Mouse (Mus musculus) bone marrow, adult 2 months (tissue): ENCODE data around the gene Atxn1. TPM values are rescaled to one million over a fixed set of nuclear protein-coding genes. Genes with fewer than 3 reads are reported as not detected.

Experiments used
- H3K27ac ChIP-seq: fragments of 200-500 bp; 2 replicates; pipeline ENCODE4 v1.5.1; 2012; ENCODE audit warnings: low read depth, mild to moderate bottlenecking, control low read depth, inconsistent platforms, low read length; ENCODE audit not compliant: control insufficient read depth, poor library complexity, insufficient read depth
- H3K4me1 ChIP-seq: fragments of 200-500 bp; 2 replicates; pipeline ENCODE4 v1.6.1; 2011; ENCODE audit warnings: low read length; ENCODE audit not compliant: control insufficient read depth, insufficient read depth
- H3K4me3 ChIP-seq: fragments of 200-500 bp; replicated peaks from 2 replicates; pipeline ENCODE3; 2011; ENCODE audit warnings: mild to moderate bottlenecking, low read depth, low read length, control low read depth; ENCODE audit not compliant: control insufficient read depth
- CTCF ChIP-seq: fragments of 200-500 bp; IDR thresholded peaks from 2 replicates; pipeline ENCODE4 v1.5.1; 2011; ENCODE audit warnings: low read length, control low read depth; ENCODE audit not compliant: control insufficient read depth, insufficient read depth
- POLR2A ChIP-seq: fragments of 200-500 bp; IDR thresholded peaks from 2 replicates; pipeline ENCODE4 v1.6.1; 2011; ENCODE audit warnings: low read depth, mild to moderate bottlenecking, control low read depth, low read length, borderline replicate concordance; ENCODE audit not compliant: control insufficient read depth
- WGBS: fragments of 180-500 bp; shearing (Covaris S2); methylation state at CpG from one replicate; pipeline ENCODE4 v1.1.7; 2018; 5-methylcytosine and 5-hydroxymethylcytosine counted together
- polyA plus RNA-seq: library from polyadenylated mRNA; stranded (reverse); fragments of >200 nt; gene quantifications from 2 replicates; pipeline ENCODE4 v1.2.4, GENCODE M21; 2011; ENCODE audit warnings: low replicate concordance; ENCODE audit not compliant: missing spikeins, insufficient read depth, insufficient read length

Atxn1 gene
- polyA plus RNA-seq, 1 experiment, result 5.8 TPM

- Histone ChIP-seq H3K27ac (no peak overlapping the region), H3K4me1 (no peaks in the 10 kb centered on the region), H3K4me3 (no peak overlapping the region)
- no peak for TF ChIP-seq POLR2A
- no peak for TF ChIP-seq CTCF
- 75% methylated on average over 5 of the region's 5 CpGs for WGBS
Measured at GRCm38 (mm10) chr13:45990486-45990885, 25.7 kb upstream of the Atxn1 start.

DNA sequence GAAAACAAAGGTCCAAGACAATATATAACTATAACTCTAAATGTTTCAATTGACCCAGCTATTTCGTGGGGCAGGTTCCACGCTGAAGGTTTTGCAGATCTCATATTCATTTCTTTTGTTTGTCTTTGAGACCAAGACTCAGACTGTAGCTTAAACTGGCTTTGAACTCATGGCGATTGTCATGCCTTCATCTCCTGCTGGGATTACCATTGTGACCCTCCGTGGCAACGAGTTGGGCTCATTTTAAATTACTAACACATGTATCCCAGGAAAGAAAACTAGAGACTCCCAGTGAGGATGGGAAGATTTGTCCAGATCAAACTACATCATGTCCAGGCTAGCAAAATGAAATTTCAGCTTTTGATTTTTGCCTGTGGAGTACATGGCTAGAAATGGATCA lies 14.4 kb upstream of the Atxn1 start:
- H3K4me1 ChIP-seq, result no peaks in the 10 kb centered on the region; the same call in 1 of the 2 replicates
- WGBS, result 84% methylated on average over 5 of the region's 5 CpGs
- no peak overlapping the region for H3K27ac ChIP-seq
- TF ChIP-seq CTCF (no peak), POLR2A (no peak)
- H3K4me3 ChIP-seq, result no peak overlapping the region

DNA sequence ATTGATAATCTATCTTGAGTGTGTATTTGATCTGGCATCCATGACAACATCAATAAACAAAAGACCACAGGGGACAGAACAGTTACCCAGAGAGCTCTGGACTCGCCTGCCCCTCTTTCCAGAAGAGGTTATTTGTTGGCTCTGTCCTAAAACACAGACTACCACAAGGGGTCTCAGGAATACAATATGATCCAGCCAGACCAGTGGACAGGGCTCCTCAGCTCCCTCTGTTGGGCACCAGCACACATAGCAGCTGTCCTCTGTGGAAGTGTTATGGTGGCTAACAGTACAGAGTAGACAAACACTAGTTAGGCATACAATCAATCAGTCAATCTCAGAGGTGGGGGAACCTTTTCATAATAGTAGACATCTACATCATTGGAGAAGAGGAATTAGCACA lies 12.1 kb upstream of the Atxn1 start:
- no peak for TF ChIP-seq POLR2A
- peak; percentile 86 for TF ChIP-seq CTCF
- Histone ChIP-seq H3K4me3 (no peak overlapping the region), H3K4me1 (no peaks in the 10 kb centered on the region; the same call in 1 of the 2 replicates), H3K27ac (no peak overlapping the region)
- 18% methylated on average over 1 of the region's 1 CpGs for WGBS

DNA sequence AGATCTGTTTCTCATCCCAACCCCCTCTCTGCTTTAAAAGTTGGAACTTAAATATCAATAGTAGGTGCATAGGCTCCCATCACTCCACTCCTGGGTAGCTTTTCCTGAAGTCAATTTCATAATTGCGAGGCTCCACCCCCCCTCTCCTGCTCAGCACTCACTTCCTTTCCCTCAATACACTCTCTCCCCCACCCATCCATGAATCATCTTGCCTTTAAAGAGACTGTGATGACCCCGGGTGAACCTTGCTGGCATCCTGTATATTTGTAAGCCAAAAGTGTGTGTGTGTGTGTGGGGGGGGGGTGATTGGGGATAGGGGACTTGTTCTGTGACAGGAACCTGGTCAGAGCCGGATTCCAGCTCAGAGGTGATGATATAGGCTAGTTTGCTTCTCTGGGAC lies 9.8 kb upstream of the Atxn1 start:
- H3K4me1 ChIP-seq, result no peaks in the 10 kb centered on the region; the same call in 1 of the 2 replicates
- no peak overlapping the region for H3K4me3 ChIP-seq
- H3K27ac ChIP-seq, result no peak overlapping the region
- TF ChIP-seq POLR2A (no peak), CTCF (no peak)
- 9% methylated on average over 3 of the region's 3 CpGs for WGBS

- H3K4me1 ChIP-seq, result no peaks in the 10 kb centered on the region; the same call in 1 of the 2 replicates
- H3K27ac ChIP-seq, result no peak overlapping the region
- no peak overlapping the region for H3K4me3 ChIP-seq
- WGBS, result 40% methylated on average over 7 of the region's 7 CpGs
- TF ChIP-seq CTCF (no peak), POLR2A (no peak)
Measured at GRCm38 (mm10) chr13:45973972-45974490, 9.2 kb upstream of the Atxn1 start.

DNA sequence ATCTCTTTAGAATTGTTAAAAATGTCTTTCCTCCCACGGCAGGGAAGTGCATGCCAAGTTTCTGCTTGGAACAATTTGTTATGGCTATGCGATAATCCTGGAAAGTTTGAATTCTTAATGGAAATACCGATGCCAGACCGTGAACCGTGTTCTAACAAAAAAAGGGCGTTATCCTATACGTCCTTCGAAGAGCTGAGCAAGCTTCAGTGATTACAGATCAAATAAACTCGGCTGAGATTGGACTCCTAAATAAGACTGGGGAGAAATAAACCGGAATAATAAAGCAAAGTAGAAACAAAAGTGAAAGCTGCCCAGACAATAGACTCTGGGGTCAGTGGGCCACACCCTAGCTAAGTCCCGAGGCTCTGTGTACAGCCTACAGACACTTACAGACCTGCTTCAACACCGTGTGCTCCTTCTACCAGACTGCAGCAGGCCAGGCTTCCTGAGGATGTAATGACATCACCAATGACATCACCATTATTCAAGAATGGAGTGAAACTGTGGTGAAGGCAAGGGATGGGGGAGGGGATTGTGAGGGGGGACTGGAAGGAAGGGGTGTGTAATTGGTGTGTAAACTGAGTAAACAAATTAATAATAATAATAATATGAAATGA lies 6.2 kb upstream of the Atxn1 start:
- TF ChIP-seq CTCF (no peak), POLR2A (no peak)
- no peak overlapping the region for H3K4me3 ChIP-seq
- no peak overlapping the region for H3K27ac ChIP-seq
- WGBS, result 59% methylated on average over 12 of the region's 12 CpGs
- no peaks in the 10 kb centered on the region for H3K4me1 ChIP-seq

DNA sequence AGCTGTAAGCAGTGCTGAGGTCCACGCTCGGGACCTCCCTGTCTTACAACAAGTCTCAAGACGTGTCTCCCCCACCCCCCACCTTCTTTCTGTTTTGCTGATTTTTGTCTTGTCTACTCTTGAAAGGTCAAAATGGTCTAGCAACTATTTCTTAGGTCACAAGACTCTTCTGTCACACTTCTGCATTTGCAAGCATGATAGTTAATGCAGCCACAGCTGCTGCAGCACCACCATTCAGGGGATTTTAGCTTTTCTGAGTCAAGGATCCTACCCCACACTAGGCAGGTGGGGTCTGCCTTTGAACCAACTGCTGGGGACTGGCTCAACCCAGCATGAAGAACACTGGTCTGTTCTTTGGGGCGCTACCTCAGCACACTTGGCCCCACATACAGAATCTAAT lies 3.4 kb upstream of the Atxn1 start:
- no peak overlapping the region for H3K27ac ChIP-seq
- no peak for TF ChIP-seq POLR2A
- no peak for TF ChIP-seq CTCF
- WGBS, result 73% methylated on average over 4 of the region's 4 CpGs
- H3K4me1 ChIP-seq, result peaks cover 2% of the 10 kb centered on the region
- no peak overlapping the region for H3K4me3 ChIP-seq

- peaks cover 2% of the 10 kb centered on the region for H3K4me1 ChIP-seq
- TF ChIP-seq POLR2A (no peak), CTCF (no peak)
- 30% methylated on average over 3 of the region's 3 CpGs for WGBS
- H3K4me3 ChIP-seq, result no peak overlapping the region
- no peak overlapping the region for H3K27ac ChIP-seq
Measured at GRCm38 (mm10) chr13:45967371-45967770, 2.6 kb upstream of the Atxn1 start.
